Mouse (Mus musculus): ENCODE measurements around the gene Dnm3. TPM values are rescaled to one million over a fixed set of nuclear protein-coding genes. Genes with fewer than 3 reads are reported as not detected.

Gene Dnm3
- polyA plus RNA-seq, 1 experiment from 2014 or later = 3.3 TPM

DNA sequence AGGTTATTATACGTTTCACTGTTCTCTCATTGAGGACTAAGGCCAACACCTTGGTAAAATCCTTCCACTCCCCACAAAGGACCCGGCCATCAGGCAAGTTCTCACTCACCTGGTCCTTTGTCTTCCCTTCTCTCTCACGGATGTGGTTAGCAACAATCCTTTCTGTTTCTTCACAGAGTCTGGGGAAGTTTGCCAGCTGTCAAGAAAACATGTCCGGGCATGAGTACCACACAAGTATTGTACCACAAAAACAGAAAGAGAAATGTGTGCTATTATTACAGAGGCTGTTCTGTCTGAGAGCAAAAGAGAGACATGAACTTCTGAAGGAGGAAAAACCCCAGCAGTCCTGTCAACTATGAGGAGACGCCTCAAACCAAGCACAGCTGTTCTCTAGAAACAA lies 182.4 kb downstream of the Dnm3 start:
- H3K27ac ChIP-seq (ENCODE audit: low read depth, low read length) = no peak overlapping the region
- ATAC-seq (replicated peaks; ENCODE audit: low FRiP score) (no peak), DNase-seq (ENCODE audit: low spot score) (no peak)
- no peak overlapping the region for H3K4me2 ChIP-seq
- no peaks in the 10 kb centered on the region for H3K36me3 ChIP-seq (ENCODE audit: control insufficient read depth, insufficient read depth, low read length)
- no peaks in the 10 kb centered on the region for H3K4me1 ChIP-seq (replicated peaks; ENCODE audit: control insufficient read depth, insufficient read depth, low read length)
- no peak overlapping the region for H3K9ac ChIP-seq (ENCODE audit: low read depth, low read length)
- H3K9me3 ChIP-seq (ENCODE audit: control insufficient read depth, low read length) = no peaks in the 10 kb centered on the region
- no peaks in the 10 kb centered on the region for H3K27me3 ChIP-seq (replicated peaks; ENCODE audit: control insufficient read depth, insufficient read depth, low read length)
- WGBS = 72% methylated on average over 5 of the region's 5 CpGs
- no peak overlapping the region for H3K4me3 ChIP-seq (ENCODE audit: low read depth, low read length)

DNA sequence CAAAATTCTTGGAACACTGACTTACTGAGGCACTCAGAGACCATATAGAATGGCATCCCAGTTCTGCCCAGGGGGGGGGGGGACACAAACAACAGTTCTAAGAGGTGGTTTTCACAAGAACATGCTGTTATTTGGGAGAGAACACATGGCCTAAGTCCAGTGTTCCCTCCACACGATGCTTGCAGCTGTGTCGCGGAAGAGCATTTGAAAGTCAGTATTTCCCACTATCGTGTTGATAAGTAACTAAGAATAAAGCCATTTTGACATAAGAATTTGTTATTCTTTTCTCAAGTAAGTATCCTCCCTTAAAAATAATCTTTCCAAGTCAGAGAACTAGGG lies 183.3 kb downstream of the Dnm3 start:
- Histone ChIP-seq H3K36me3 (ENCODE audit: control insufficient read depth, insufficient read depth, low read length) (no peaks in the 10 kb centered on the region), H3K9me3 (ENCODE audit: control insufficient read depth, low read length) (no peaks in the 10 kb centered on the region), H3K4me3 (ENCODE audit: low read depth, low read length) (no peak overlapping the region), H3K4me1 (replicated peaks; ENCODE audit: control insufficient read depth, insufficient read depth, low read length) (no peaks in the 10 kb centered on the region), H3K4me2 (no peak overlapping the region), H3K27me3 (replicated peaks; ENCODE audit: control insufficient read depth, insufficient read depth, low read length) (no peaks in the 10 kb centered on the region), H3K27ac (ENCODE audit: low read depth, low read length) (no peak overlapping the region), H3K9ac (ENCODE audit: low read depth, low read length) (no peak overlapping the region)
- ATAC-seq (replicated peaks; ENCODE audit: low FRiP score) = no peak
- 87% methylated on average over 4 of the region's 4 CpGs for WGBS
- DNase-seq (ENCODE audit: low spot score) = no peak

DNA sequence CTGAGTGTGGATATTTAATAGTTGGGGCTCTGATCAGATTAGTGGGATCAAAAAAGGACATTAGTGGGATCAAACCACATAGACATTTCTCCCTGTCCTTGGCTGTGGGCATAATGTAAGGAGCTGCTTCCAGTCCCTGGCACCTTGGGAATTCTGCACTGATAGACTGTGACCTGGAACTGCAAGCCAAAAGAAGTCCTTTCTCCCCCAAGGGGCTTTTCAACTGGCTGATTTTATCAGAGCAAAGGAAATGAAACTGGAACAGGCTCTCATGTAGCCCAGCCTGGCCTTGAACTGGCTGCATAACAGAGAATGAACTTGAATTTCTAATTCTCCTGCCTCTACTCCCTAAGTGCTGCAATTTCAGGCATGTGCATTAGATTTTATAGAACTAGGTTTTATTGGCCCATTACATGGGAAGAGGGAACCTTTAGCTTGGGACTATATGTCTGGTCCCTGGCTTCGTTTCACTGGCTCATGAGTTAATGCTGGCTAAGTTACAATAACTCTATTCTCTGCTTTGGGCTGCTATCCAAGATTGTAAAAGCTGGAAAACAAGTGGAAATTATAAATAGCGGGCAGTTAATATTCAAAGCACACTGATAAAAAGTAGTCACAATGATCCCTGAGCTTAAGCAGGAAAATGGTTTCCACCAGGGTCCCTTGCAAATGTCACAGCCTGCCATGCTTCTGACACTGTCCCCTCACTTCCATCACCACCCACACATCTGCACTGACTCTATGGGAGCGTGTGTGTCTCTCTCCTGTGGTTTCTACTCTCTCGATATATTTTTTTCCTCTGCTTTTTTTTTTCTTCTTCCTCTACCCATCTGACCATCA lies 183.9 kb downstream of the Dnm3 start:
- Histone ChIP-seq H3K9me3 (ENCODE audit: control insufficient read depth, low read length) (no peaks in the 10 kb centered on the region), H3K36me3 (ENCODE audit: control insufficient read depth, insufficient read depth, low read length) (no peaks in the 10 kb centered on the region), H3K27ac (ENCODE audit: low read depth, low read length) (no peak overlapping the region), H3K9ac (ENCODE audit: low read depth, low read length) (no peak overlapping the region), H3K4me3 (ENCODE audit: low read depth, low read length) (no peak overlapping the region), H3K4me2 (no peak overlapping the region), H3K27me3 (replicated peaks; ENCODE audit: control insufficient read depth, insufficient read depth, low read length) (no peaks in the 10 kb centered on the region), H3K4me1 (replicated peaks; ENCODE audit: control insufficient read depth, insufficient read depth, low read length) (no peaks in the 10 kb centered on the region)
- DNase-seq (ENCODE audit: low spot score) (no peak), ATAC-seq (replicated peaks; ENCODE audit: low FRiP score) (no peak)
- WGBS = 71% methylated on average over 4 of the region's 4 CpGs

DNA sequence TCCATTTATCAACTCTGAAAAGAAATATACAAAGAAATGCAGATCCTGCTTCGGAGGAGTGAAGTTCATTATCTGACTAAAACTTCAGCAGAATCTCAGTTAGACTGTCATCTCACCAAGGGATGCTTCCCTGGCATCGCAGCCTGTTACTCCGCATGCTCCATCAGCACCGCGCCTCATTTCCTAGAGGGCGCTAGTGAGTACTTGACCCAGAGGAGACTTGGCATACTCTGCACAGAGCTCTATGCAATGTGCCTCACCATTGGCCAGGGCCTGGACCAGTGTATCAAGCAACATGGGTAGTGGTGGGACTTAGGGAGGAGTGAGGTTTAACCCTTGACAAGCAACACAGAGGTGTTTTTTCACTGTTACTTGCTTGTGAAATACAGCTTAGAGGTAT lies 190.9 kb downstream of the Dnm3 start:
- Histone ChIP-seq H3K4me3 (ENCODE audit: low read depth, low read length) (no peak overlapping the region), H3K27ac (ENCODE audit: low read depth, low read length) (no peak overlapping the region), H3K4me1 (replicated peaks; ENCODE audit: control insufficient read depth, insufficient read depth, low read length) (no peaks in the 10 kb centered on the region), H3K4me2 (no peak overlapping the region), H3K36me3 (ENCODE audit: control insufficient read depth, insufficient read depth, low read length) (no peaks in the 10 kb centered on the region), H3K27me3 (replicated peaks; ENCODE audit: control insufficient read depth, insufficient read depth, low read length) (no peaks in the 10 kb centered on the region), H3K9ac (ENCODE audit: low read depth, low read length) (no peak overlapping the region), H3K9me3 (ENCODE audit: control insufficient read depth, low read length) (no peaks in the 10 kb centered on the region)
- 43% methylated on average over 6 of the region's 6 CpGs for WGBS
- no peak; the same call in 1 of the 2 replicates for ATAC-seq (replicated peaks; ENCODE audit: low FRiP score)
- no peak for DNase-seq (ENCODE audit: low spot score)

DNA sequence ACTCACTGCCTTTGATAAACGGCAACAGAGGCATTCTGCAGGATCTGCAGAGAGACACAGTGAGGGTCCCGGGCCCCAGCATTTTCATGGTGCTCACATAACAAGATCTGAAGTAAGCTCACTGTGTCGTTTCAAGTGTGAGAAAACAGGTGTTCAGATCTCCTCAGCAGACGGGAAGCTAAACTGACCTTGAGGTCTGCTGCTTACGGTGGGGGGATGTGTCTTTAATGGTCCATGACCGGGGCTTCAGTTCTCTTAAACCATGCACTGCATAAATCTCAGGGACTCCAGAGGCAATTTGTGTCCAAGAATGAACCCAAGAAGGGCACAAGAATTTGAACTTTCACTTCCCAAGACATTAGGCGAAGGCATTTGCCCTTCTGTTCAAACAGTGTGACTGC lies 195.9 kb downstream of the Dnm3 start:
- no peaks in the 10 kb centered on the region for H3K9me3 ChIP-seq (ENCODE audit: control insufficient read depth, low read length)
- ATAC-seq (replicated peaks; ENCODE audit: low FRiP score) (no peak), DNase-seq (ENCODE audit: low spot score) (no peak)
- H3K4me3 ChIP-seq (ENCODE audit: low read depth, low read length) = no peak overlapping the region
- no peak overlapping the region for H3K4me2 ChIP-seq
- no peaks in the 10 kb centered on the region for H3K4me1 ChIP-seq (replicated peaks; ENCODE audit: control insufficient read depth, insufficient read depth, low read length)
- 50% methylated on average over 7 of the region's 7 CpGs for WGBS
- H3K27ac ChIP-seq (ENCODE audit: low read depth, low read length) = no peak overlapping the region
- H3K27me3 ChIP-seq (replicated peaks; ENCODE audit: control insufficient read depth, insufficient read depth, low read length) = no peaks in the 10 kb centered on the region
- no peak overlapping the region for H3K9ac ChIP-seq (ENCODE audit: low read depth, low read length)
- no peaks in the 10 kb centered on the region for H3K36me3 ChIP-seq (ENCODE audit: control insufficient read depth, insufficient read depth, low read length)

DNA sequence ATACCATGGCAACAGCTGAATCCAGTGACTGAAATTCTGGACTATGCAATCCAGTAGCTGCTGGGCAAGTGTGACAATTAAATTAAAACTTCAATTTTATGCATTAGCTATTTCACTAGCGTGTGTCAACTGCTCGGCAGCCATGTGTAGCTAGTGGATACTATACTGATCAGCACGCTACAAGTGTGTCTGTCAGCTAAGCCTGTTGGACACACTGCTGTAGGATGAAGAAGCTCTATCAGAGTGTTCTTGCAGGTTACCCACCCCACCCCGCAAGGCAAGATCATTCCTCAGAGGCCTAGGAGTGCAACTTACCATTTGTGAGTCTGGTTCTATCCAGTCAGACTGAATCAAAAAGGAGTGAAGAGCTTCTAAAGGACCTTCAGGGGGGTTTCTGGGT lies 197.8 kb downstream of the Dnm3 start:
- Histone ChIP-seq H3K4me1 (replicated peaks; ENCODE audit: control insufficient read depth, insufficient read depth, low read length) (no peaks in the 10 kb centered on the region), H3K27ac (ENCODE audit: low read depth, low read length) (no peak overlapping the region), H3K4me2 (no peak overlapping the region), H3K9me3 (ENCODE audit: control insufficient read depth, low read length) (no peaks in the 10 kb centered on the region), H3K27me3 (replicated peaks; ENCODE audit: control insufficient read depth, insufficient read depth, low read length) (no peaks in the 10 kb centered on the region), H3K9ac (ENCODE audit: low read depth, low read length) (no peak overlapping the region), H3K36me3 (ENCODE audit: control insufficient read depth, insufficient read depth, low read length) (no peaks in the 10 kb centered on the region), H3K4me3 (ENCODE audit: low read depth, low read length) (no peak overlapping the region)
- 88% methylated on average over 4 of the region's 4 CpGs for WGBS
- DNase-seq (ENCODE audit: low spot score) (no peak), ATAC-seq (replicated peaks; ENCODE audit: low FRiP score) (no peak)

DNA sequence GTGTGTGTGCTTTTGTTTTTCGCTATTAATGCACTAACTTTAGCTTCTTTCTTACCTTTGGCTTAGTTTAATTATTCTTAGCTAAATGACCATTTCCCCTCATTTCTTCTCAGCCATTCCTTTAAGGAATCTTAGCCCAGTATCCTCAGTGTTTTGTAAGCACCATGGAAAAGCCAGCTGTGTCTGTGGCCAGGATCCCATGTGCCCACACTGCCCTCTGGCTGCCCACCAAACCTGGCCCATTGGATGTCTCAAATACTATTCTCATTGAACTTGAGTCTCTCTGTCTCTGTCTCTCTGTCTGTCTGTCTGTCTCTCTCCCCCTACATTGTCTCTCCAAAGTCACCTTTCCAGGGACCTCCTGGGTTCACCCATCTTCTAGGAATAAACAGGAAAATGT lies 201.8 kb downstream of the Dnm3 start:
- H3K36me3 ChIP-seq (ENCODE audit: control insufficient read depth, insufficient read depth, low read length) = no peaks in the 10 kb centered on the region
- 78% methylated on average over 1 of the region's 1 CpGs for WGBS
- H3K27me3 ChIP-seq (replicated peaks; ENCODE audit: control insufficient read depth, insufficient read depth, low read length) = no peaks in the 10 kb centered on the region
- no peak for ATAC-seq (replicated peaks; ENCODE audit: low FRiP score)
- H3K4me2 ChIP-seq = no peak overlapping the region
- H3K9ac ChIP-seq (ENCODE audit: low read depth, low read length) = no peak overlapping the region
- H3K4me3 ChIP-seq (ENCODE audit: low read depth, low read length) = no peak overlapping the region
- H3K4me1 ChIP-seq (replicated peaks; ENCODE audit: control insufficient read depth, insufficient read depth, low read length) = no peaks in the 10 kb centered on the region
- DNase-seq (ENCODE audit: low spot score) = no peak
- H3K27ac ChIP-seq (ENCODE audit: low read depth, low read length) = no peak overlapping the region
- no peaks in the 10 kb centered on the region for H3K9me3 ChIP-seq (ENCODE audit: control insufficient read depth, low read length)

DNA sequence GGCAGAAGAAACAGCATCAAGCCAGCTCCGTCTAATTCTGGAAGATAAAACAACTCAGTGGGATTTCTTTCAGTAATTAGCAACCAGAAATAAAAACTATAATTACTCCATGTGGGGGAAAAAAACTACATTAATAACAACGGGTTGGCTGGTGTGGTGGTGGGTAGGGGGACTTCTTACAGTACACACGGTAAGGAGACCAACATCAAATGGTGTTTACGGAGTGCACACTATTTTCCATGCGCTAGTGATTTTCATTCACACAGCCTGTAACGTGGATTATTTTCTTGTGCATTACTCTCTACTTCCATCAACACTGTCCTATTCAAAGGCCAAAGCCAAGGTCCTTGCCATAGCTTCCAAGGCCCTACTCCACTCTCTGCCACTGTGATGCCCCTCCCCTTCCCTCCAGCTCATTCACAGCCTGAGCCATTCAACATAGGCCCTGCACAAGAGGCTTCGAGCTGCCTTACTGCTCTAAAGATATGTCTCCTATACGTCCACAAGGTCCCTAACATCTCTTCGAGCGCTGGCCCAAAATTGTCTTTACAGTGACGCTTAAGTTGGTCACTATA lies 203.1 kb downstream of the Dnm3 start:
- Histone ChIP-seq H3K9me3 (ENCODE audit: control insufficient read depth, low read length) (no peaks in the 10 kb centered on the region), H3K4me1 (replicated peaks; ENCODE audit: control insufficient read depth, insufficient read depth, low read length) (no peaks in the 10 kb centered on the region), H3K27ac (ENCODE audit: low read depth, low read length) (no peak overlapping the region), H3K4me3 (ENCODE audit: low read depth, low read length) (no peak overlapping the region), H3K4me2 (no peak overlapping the region), H3K27me3 (replicated peaks; ENCODE audit: control insufficient read depth, insufficient read depth, low read length) (no peaks in the 10 kb centered on the region), H3K9ac (ENCODE audit: low read depth, low read length) (no peak overlapping the region), H3K36me3 (ENCODE audit: control insufficient read depth, insufficient read depth, low read length) (no peaks in the 10 kb centered on the region)
- 86% methylated on average over 11 of the region's 11 CpGs for WGBS
- DNase-seq (ENCODE audit: low spot score) (no peak), ATAC-seq (replicated peaks; ENCODE audit: low FRiP score) (no peak)

Measured in liver, embryonic 11.5 days (tissue).